Mouse (Mus musculus) bone marrow macrophage, adult 2 months (primary cell): ENCODE measurements around the gene Pomt2.

Source experiments
- CTCF ChIP-seq: IDR thresholded peaks from 2 replicates; pipeline ENCODE4 v1.5.1; 2012; ENCODE audit warnings: low read depth, mild to moderate bottlenecking, low read length, moderate library complexity
- POLR2A ChIP-seq: IDR thresholded peaks from 2 replicates; pipeline ENCODE4 v1.6.1; 2012; ENCODE audit warnings: mild to moderate bottlenecking, low read depth, low read length, borderline replicate concordance

DNA sequence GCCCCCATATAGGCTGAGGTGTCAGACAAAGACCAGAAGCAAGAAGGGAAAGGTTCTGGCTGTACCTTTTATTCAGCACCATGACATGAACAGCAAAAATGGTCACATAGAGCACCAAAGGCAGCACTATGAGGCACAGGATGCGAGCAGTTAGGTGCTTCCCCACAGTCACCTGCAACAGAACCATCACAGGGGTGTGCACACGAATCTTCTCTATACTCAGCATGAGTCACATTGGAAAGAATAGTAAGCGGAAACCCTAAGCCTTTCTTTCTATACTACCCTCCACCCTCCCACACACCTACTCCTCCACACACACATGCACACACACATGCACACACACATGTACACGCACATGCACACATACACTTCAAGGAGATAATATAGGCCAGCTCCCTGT is 17.5 kb downstream of the Pomt2 start:
- no peak for TF ChIP-seq POLR2A
- no peak for TF ChIP-seq CTCF
